Mouse (Mus musculus) inflammation-experienced regulatory T-cells, adult 6 months (primary cell): ENCODE measurements around the gene Als2. TPM values are rescaled to one million over a fixed set of nuclear protein-coding genes. Genes with fewer than 3 reads are reported as not detected.

Experiments used
- ATAC-seq: one replicate; pipeline ENCODE4 v1.8.0; 2017
- polyA plus RNA-seq, 3 experiments: library from polyadenylated mRNA; unstranded; fragments of 100-300 nt; shearing (Covaris generic); gene quantifications; one replicate each; pipeline ENCODE4 v1.2.1; 2017

The Als2 gene
- polyA plus RNA-seq, 3 experiments from 2014 or later, result 6.7 to 8.2 (median 8.0) TPM

DNA sequence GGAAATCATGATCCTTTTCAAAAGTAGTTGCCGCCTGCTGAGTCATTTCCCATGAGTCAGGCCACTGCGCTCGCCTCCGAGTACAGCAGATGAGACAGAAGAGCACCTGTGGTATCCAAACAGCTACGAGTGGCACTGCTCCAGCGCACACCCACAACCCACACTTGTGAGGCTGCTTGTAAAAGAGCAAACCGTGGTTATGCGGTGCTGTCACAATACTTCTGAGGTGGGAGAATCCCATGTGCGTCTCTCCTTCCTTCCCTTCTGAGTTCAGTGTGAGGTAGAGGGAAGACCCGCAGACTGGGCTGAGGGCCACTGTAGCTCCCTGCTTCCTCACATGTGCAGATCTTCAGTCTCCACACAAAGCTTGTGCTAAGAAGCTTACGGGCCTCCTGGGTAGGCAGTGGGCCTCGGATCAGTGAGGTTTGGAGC, 74.0 kb downstream of the Als2 start, which contains the start of gene Mpp4:
Gene Mpp4, minus strand, starts transcription at position 360 of the 432 bp plus-strand sequence.
- peak; percentile 56 for ATAC-seq

DNA sequence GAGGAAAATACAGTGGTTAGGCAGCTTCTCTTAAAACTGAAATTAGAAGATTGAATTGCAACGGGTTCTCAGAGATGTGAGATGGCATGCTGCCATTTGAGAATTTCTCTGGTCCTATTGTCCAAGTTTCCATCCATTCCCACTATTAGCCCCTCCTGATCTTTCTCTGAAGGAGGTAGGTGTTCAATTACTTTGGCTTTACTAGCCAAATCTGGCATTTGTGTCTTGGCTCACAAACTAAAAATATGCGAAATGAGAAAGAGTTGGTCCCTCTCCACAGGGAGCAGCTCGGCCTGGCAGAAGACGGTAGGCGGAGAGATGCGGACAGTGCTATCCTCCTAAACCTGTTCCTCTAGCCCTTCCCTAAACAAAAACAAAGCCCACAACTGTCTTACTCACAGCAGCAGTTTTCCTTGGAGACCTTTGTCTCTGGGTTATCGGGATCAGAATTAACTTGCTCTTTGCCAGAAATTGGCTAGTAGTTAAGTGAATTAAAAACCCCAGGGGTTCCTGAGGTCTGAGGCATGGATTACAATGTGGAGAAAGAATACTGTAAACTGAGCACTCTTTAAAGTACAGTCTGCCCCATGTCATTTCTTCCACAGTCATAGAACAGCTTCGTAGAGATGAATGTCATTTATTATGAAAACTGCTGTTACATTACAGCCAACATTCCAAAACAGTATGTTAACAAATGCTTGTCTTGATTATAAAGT, 74.6 kb downstream of the Als2 start:
- ATAC-seq, result no peak

DNA sequence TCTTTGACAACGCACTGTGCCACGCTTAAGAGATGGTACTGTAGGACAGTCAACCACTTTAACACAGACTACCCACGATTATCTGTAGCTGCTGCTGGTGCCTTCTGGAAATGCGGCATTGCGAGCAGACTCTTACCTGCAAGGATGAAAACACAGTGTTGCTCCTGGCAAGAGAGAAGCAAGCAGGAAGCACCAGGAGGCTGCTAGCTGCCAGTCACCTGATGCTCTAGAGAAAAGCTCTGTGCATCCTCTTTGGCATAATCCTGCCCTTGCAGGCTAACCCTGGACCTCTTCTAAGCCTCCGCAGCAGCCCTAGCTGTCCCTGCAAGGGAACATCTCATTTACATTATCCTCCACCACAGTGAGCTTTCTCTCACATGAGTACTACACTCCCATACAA, 75.6 kb downstream of the Als2 start:
- no peak for ATAC-seq

DNA sequence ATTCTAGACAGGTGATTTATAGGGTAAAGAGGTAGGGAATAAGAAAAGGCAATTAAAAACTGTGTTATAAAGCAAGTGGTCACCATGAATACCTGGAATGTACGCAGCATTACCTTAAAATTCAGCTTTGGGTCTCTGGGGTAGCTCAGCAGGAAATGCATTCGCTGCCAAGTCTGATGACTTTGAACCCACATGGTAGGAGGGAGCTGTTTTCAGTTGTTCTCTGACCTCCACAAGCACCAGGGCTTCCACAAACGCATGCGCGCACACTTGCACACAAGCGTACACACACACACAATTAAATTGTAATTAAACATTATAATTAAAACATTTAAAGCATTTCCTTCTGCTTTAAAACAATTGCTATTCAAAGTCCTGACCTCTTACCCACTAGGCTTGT, 76.2 kb downstream of the Als2 start:
- no peak for ATAC-seq

DNA sequence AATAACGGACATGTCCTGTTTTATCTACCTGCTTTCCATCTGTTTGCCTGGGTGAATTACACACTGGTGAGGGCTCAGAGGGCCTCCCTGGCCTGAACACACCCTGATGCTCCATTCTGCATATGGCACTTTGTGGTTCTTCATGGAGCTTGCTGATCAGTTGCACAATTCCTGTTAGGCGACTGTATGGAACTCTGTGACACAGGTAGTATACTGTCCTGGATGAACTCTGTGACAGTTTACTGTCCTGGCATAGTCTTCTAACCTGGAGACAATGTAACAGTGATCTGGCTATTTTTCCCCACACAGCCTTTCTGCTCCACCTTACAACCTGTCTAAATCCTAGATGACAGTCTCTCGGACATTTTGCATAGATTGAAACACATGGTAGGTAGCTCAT, 77.9 kb downstream of the Als2 start:
- ATAC-seq, result no peak

DNA sequence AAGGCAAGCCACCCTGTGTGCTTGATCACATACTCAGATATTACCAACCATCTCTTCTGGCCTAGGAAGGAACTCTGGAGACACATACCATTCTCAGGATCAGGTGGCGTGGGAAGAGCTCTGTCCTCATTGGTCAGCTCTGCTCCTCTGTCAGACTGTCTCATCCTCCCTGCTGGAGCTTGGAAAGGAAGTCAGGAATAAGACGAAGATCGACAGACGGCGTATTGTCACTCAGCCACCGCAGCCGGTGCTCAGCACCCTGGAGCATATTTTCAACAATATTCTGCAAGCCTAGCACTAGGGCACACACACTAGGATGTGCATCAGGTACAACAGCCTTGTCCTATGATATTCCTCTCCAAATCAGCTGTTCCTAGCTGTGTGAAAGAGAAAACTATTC, 78.5 kb downstream of the Als2 start:
- ATAC-seq, result no peak

DNA sequence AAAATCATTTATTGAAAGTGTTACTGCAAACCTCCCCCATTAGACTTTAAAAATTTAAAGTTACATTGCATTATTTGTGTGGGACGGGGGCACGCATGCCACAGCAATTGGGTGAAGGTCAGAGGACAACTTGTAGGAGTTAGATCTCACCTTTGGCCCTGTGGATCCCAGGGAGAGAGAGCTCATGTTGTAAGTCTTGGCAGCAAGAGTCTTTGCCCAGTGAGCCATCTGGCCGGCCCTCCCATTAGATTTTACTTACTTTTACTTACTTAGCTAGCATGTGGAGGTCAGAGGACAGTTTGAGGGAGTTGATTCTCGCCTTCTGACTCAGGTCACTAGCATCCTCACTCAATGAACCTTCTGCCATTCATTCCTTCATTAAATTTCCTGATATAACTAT, 79.2 kb downstream of the Als2 start:
- no peak for ATAC-seq

DNA sequence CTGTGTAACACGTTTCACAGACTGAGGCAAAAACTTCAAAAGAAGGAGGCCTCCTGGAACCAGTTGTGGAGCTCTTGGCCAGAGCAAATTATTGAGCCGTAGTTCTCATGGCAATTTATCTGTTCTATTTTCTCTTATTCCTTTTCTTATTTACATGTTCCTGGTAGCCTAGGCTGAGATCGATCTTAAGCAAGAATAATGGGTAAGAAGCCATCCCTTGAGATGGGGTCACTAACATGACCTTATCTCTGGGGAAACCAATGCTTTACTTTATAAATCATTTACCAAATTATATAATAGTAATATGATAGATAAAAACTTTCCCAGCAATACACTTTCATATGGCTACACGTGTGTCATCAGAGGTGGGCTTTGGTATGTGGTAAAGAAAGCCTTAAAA, 84.7 kb downstream of the Als2 start:
- ATAC-seq, result no peak

DNA sequence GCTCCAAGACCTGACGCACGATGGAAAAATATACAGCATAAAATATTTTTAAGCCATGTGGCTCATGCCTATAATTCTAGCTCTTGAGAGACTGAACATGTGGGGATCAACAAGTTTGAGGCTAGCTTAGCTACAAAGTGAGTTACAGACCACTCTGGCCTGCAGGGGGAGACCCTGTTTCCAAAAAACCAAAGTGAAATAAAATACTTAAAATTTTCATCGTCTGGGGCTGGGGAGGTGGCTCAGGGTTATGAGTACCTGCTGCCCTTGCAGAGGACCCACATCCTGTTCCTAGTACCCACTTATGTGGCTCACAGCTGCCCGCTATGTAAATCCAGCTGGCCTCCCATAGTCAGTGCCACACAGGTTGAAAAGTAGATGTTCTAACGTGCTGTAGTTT, 86.5 kb downstream of the Als2 start:
- no peak for ATAC-seq

DNA sequence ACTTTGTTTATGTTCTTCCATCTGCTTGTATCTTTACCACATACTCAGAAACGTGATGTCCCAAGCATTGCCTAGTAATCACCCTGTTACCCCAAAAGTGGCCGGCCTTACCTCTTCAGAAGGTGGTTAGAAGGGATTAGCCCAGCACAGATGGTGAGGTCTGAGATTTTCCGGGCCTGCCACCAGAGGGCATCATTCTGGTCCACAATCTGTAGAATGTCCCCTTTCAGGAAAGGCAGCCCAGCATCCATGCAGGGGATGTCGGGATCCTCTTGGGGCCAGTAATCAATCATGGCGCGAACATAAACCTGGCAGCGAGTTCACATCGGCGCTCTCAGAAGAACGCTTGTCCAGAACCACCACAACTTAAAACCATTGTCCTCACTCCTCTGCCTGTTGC, 92.5 kb downstream of the Als2 start:
- no peak for ATAC-seq

DNA sequence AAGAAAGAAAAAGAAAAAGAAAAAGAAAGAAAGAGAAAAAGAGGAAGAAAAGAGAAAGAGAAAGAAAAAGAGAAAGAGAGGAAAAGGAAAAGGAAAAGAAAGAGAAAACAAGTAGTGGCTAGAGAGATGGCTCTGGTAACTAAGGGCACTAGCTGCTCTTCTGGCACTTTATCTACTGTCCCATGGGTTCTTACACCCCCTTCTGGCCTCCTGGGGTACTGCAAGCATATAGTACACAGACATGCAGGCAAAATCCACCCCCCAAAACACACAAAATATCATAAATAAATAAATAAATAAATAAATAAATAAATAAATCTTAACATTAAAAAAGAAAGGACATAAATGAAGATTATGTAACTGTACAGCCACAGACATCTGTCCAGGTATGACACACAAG, 94.2 kb downstream of the Als2 start:
- peak; percentile 75 for ATAC-seq

DNA sequence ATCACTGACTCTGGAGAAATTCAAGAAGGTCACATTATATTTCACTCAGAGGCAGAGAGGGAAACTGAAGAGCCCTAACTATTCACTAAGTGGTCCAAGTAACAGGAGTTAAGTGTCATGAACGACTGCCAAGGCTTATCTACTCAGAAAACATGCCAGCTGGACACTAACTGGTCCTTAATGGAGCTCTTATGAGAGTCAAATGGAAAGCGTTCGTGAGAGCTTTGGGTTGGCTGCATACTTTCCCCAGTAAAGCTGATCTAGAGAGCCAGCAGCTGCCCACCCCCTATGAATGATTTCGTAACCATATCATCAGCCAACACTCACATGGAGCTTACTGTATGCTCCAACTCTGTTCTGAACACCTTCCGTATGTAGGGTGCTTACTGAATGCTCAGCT, 102.6 kb downstream of the Als2 start:
- no peak for ATAC-seq

DNA sequence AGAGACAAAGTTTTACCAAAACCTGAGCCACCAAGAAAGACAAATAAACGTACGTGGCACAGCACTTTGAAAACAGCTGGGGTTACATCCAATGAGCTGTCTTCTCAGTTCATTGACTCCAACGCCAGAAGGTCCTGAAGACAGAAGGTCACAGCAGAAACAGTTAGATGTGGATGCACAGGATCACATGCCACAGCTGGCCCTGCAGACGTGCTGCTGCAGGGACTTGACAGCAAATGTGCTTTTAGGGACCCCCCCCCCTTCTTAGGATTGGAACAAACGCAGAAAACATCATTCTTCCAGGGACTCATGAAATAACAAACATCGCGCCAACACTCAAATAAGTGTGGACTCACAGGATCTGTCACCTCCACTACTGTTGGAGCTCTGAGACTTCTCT, 108.2 kb downstream of the Als2 start:
- ATAC-seq, result no peak

DNA sequence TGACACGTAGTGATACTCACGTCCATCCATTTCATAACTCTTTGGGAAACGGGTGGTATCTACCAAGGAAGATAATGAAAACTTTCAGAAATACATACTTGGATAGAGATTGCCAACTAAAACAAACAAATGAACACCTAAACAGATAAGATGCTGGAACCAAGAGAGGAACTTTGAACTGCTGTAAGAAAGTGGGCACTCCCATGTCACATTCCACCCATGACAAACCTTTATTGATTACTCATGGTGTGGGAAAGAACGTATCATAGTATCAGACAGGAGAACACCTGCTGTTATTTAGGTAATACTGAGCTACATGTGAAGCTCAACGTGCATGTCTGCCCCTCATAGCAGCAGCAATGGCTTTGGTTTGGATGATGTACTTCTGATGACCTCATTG, 111.5 kb downstream of the Als2 start:
- no peak for ATAC-seq

DNA sequence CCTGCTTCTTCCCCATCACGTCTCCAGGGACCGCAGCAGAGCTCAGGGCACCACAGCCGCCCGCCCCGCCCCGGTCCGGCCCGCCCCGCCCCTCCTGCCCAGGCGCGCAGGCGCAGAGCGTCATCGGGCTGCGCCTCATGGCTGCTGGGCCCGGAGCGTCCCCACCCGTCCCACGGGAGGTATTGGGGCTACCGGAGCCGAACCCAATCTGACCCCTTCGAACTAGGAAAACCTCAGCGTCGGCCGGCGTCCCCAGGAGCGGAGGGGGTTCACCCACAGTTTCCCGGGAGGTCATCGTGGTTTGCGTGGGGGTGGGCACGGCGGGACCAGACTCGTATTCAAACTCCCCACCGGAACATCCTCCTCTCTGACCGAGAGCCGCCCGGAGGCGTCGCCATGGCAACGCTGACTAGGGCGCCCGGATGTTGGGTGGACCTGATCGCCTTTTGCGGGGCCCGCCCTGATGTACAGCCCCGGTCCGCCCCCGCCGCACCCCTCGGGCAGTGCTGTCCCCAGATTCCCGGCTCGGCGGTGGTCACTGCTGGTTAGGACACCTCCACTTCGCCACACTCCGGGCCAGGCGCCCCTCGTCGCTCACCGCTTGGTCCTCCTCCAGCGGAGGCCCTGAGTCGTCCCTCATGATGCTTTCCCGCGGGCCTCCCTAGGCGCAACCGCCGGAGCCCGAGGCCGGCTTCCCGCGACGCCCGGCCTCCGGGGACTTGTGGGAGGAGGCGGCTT, 117.1 kb downstream of the Als2 start, which contains the start of gene Tmem237:
Gene Tmem237, minus strand, starts transcription at position 689 of the 738 bp plus-strand sequence.
- peak; percentile 85 for ATAC-seq

Other genes with a start within 250 kb of the Als2 start
- gene C2cd6, start 142.3 kb downstream of the Als2 start, polyA plus RNA-seq, result not detected
- 10 to 100 TPM; 14.9 to 22.9 (median 15.5) TPM for gene Tmem237, start 116.8 kb downstream of the Als2 start, polyA plus RNA-seq
- under 1 TPM; 0.20 to 0.44 (median 0.35) TPM for gene Mpp4, start 73.8 kb downstream of the Als2 start, polyA plus RNA-seq
- gene Cdk15, start 19.7 kb upstream of the Als2 start, polyA plus RNA-seq, result not detected
- under 1 TPM in 1 of 3 experiments, not detected in 2; 0.13 TPM for gene Fzd7, start 245.2 kb upstream of the Als2 start, polyA plus RNA-seq